Mouse (Mus musculus): Measurements from ENCODE around the gene Zfp740. TPM values are rescaled to one million over a fixed set of nuclear protein-coding genes. Genes with fewer than 3 reads are reported as not detected.
A peak's percentile ranks its signal among the peaks of the same experiment; 100 is the strongest.

The Zfp740 gene
- polyA plus RNA-seq, 1 experiment: 79.3 TPM

GRCm38 (mm10) chr15:102169064-102169463 is 34.0 kb upstream of the Zfp740 start:
- Histone ChIP-seq H3K4me1 (ENCODE audit: control insufficient read depth, insufficient read depth, low read length) (no peaks in the 10 kb centered on the region), H3K27me3 (ENCODE audit: control insufficient read depth, insufficient read depth, low read length) (no peaks in the 10 kb centered on the region), H3K27ac (ENCODE audit: insufficient read depth, low read length) (no peak overlapping the region), H3K4me3 (replicated peaks; ENCODE audit: insufficient read depth, low read depth, low read length) (no peak overlapping the region)
- no peak for DNase-seq
- TF ChIP-seq CTCF (IDR thresholded peaks at IDR 0.05; ENCODE audit: borderline replicate concordance, insufficient read depth, low read depth, low read length): no peak
- no peak for TF ChIP-seq POLR2A (IDR thresholded peaks at IDR 0.05; ENCODE audit: borderline replicate concordance, insufficient read depth, low read length)
- WGBS: 63% methylated on average over 2 of the region's 2 CpGs

GRCm38 (mm10) chr15:102173581-102173980 is 29.5 kb upstream of the Zfp740 start:
- TF ChIP-seq POLR2A (IDR thresholded peaks at IDR 0.05; ENCODE audit: borderline replicate concordance, insufficient read depth, low read length) (no peak), CTCF (IDR thresholded peaks at IDR 0.05; ENCODE audit: borderline replicate concordance, insufficient read depth, low read depth, low read length) (no peak)
- Histone ChIP-seq H3K4me3 (replicated peaks; ENCODE audit: insufficient read depth, low read depth, low read length) (no peak overlapping the region), H3K4me1 (ENCODE audit: control insufficient read depth, insufficient read depth, low read length) (peaks cover 2% of the 10 kb centered on the region; the same call in 1 of the 2 replicates), H3K27me3 (ENCODE audit: control insufficient read depth, insufficient read depth, low read length) (no peaks in the 10 kb centered on the region), H3K27ac (ENCODE audit: insufficient read depth, low read length) (no peak overlapping the region)
- 99% methylated on average over 3 of the region's 3 CpGs for WGBS
- no peak for DNase-seq

GRCm38 (mm10) chr15:102175736-102176319 is 27.2 kb upstream of the Zfp740 start:
- 91% methylated on average over 16 of the region's 16 CpGs for WGBS
- Histone ChIP-seq H3K27ac (ENCODE audit: insufficient read depth, low read length) (no peak overlapping the region), H3K4me1 (ENCODE audit: control insufficient read depth, insufficient read depth, low read length) (peaks cover 2% of the 10 kb centered on the region; the same call in 1 of the 2 replicates), H3K4me3 (replicated peaks; ENCODE audit: insufficient read depth, low read depth, low read length) (no peak overlapping the region), H3K27me3 (ENCODE audit: control insufficient read depth, insufficient read depth, low read length) (no peaks in the 10 kb centered on the region)
- no peak for DNase-seq
- TF ChIP-seq CTCF (IDR thresholded peaks at IDR 0.05; ENCODE audit: borderline replicate concordance, insufficient read depth, low read depth, low read length) (no peak), POLR2A (IDR thresholded peaks at IDR 0.05; ENCODE audit: borderline replicate concordance, insufficient read depth, low read length) (no peak)

GRCm38 (mm10) chr15:102176571-102177316 is 26.3 kb upstream of the Zfp740 start:
- DNase-seq: no peak
- Histone ChIP-seq H3K27ac (ENCODE audit: insufficient read depth, low read length) (no peak overlapping the region), H3K4me3 (replicated peaks; ENCODE audit: insufficient read depth, low read depth, low read length) (no peak overlapping the region), H3K27me3 (ENCODE audit: control insufficient read depth, insufficient read depth, low read length) (no peaks in the 10 kb centered on the region), H3K4me1 (ENCODE audit: control insufficient read depth, insufficient read depth, low read length) (peaks cover 2% of the 10 kb centered on the region; the same call in 1 of the 2 replicates)
- TF ChIP-seq POLR2A (IDR thresholded peaks at IDR 0.05; ENCODE audit: borderline replicate concordance, insufficient read depth, low read length) (no peak), CTCF (IDR thresholded peaks at IDR 0.05; ENCODE audit: borderline replicate concordance, insufficient read depth, low read depth, low read length) (no peak)
- 91% methylated on average over 7 of the region's 7 CpGs for WGBS

- Histone ChIP-seq H3K27me3 (ENCODE audit: control insufficient read depth, insufficient read depth, low read length) (no peaks in the 10 kb centered on the region), H3K4me1 (ENCODE audit: control insufficient read depth, insufficient read depth, low read length) (peaks cover 2% of the 10 kb centered on the region; the same call in 1 of the 2 replicates), H3K4me3 (replicated peaks; ENCODE audit: insufficient read depth, low read depth, low read length) (no peak overlapping the region), H3K27ac (ENCODE audit: insufficient read depth, low read length) (no peak overlapping the region)
- 70% methylated on average over 8 of the region's 8 CpGs for WGBS
- DNase-seq: no peak
- no peak for TF ChIP-seq POLR2A (IDR thresholded peaks at IDR 0.05; ENCODE audit: borderline replicate concordance, insufficient read depth, low read length)
- no peak for TF ChIP-seq CTCF (IDR thresholded peaks at IDR 0.05; ENCODE audit: borderline replicate concordance, insufficient read depth, low read depth, low read length)
Observed at GRCm38 (mm10) chr15:102177417-102177816, 25.6 kb upstream of the Zfp740 start.

- 13% methylated on average over 6 of the region's 6 CpGs for WGBS
- Histone ChIP-seq H3K27ac (ENCODE audit: insufficient read depth, low read length) (no peak overlapping the region), H3K27me3 (ENCODE audit: control insufficient read depth, insufficient read depth, low read length) (no peaks in the 10 kb centered on the region), H3K4me3 (replicated peaks; ENCODE audit: insufficient read depth, low read depth, low read length) (no peak overlapping the region), H3K4me1 (ENCODE audit: control insufficient read depth, insufficient read depth, low read length) (peaks cover 2% of the 10 kb centered on the region; the same call in 1 of the 2 replicates)
- TF ChIP-seq CTCF (IDR thresholded peaks at IDR 0.05; ENCODE audit: borderline replicate concordance, insufficient read depth, low read depth, low read length) (peak; percentile 81), POLR2A (IDR thresholded peaks at IDR 0.05; ENCODE audit: borderline replicate concordance, insufficient read depth, low read length) (no peak)
- DNase-seq: peak; percentile 82 to 90
Observed at GRCm38 (mm10) chr15:102178279-102178678, 24.8 kb upstream of the Zfp740 start.

- Histone ChIP-seq H3K27ac (ENCODE audit: insufficient read depth, low read length) (no peak overlapping the region), H3K4me1 (ENCODE audit: control insufficient read depth, insufficient read depth, low read length) (peaks cover 2% of the 10 kb centered on the region; the same call in 1 of the 2 replicates), H3K27me3 (ENCODE audit: control insufficient read depth, insufficient read depth, low read length) (no peaks in the 10 kb centered on the region), H3K4me3 (replicated peaks; ENCODE audit: insufficient read depth, low read depth, low read length) (no peak overlapping the region)
- DNase-seq: no peak
- WGBS: 83% methylated on average over 9 of the region's 9 CpGs
- TF ChIP-seq POLR2A (IDR thresholded peaks at IDR 0.05; ENCODE audit: borderline replicate concordance, insufficient read depth, low read length) (no peak), CTCF (IDR thresholded peaks at IDR 0.05; ENCODE audit: borderline replicate concordance, insufficient read depth, low read depth, low read length) (no peak)
Observed at GRCm38 (mm10) chr15:102179106-102179505, 23.9 kb upstream of the Zfp740 start.

GRCm38 (mm10) chr15:102179924-102180323 is 23.1 kb upstream of the Zfp740 start:
- Histone ChIP-seq H3K27ac (ENCODE audit: insufficient read depth, low read length) (no peak overlapping the region), H3K4me1 (ENCODE audit: control insufficient read depth, insufficient read depth, low read length) (peaks cover 2% of the 10 kb centered on the region; the same call in 1 of the 2 replicates), H3K27me3 (ENCODE audit: control insufficient read depth, insufficient read depth, low read length) (no peaks in the 10 kb centered on the region), H3K4me3 (replicated peaks; ENCODE audit: insufficient read depth, low read depth, low read length) (no peak overlapping the region)
- TF ChIP-seq POLR2A (IDR thresholded peaks at IDR 0.05; ENCODE audit: borderline replicate concordance, insufficient read depth, low read length) (no peak), CTCF (IDR thresholded peaks at IDR 0.05; ENCODE audit: borderline replicate concordance, insufficient read depth, low read depth, low read length) (no peak)
- 59% methylated on average over 14 of the region's 14 CpGs for WGBS
- peak in 1 of 2 experiments; percentile 17 for DNase-seq

Data from cerebellum, adult 2 months (tissue).